Mouse (Mus musculus) thymus, adult 18-20 months (tissue): ENCODE data around the gene Smim13.

ENCODE experiments used
- DNase-seq, 2 experiments: peaks; one replicate each; pipeline ENCODE4 v3.0.0; 2022; ENCODE audit warnings: mixed read lengths in 2 of 2

Gene Smim13

DNA sequence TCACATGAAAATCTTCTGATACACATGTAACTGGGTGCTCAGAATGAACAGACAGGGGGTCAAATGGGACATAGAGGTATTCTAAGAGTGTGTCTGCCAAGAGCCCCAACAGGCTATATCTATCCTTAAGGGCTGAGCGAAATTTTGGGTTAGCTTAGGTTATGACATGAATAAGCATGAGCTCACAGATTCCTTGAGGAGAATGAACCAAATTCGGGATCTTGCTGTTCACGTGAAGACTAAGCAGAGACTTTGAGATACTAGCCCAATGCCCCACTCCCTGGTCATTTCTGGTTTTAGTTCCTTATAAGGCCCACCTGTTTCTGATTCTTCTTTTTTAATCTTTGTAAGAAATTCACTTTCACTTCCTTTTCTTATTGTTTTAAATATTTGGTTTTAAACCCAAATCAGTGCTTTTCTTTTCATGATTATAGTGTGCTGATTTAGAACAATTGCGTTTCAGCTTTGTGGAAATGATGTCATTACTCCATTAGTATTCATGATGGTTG lies 41.9 kb downstream of the Smim13 start:
- DNase-seq = no peak

DNA sequence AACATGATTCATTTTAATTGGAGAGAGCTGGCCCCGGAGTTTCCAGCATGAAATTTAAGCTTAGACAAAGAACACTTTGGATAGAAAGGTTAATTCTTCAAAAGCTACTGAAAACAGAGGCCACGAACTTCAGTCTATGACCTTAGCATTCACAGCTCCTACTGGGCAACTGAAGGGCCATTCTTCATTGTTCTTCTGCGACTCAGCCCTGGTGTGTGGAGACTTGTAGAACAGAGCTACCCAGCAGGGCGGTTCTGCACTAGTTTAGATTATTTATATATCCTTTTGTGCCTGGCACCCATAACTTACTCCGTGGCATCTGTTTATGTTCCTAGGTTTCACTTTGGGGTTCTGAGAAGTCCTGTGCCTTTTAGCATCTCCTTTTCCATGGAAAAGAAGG lies 44.0 kb downstream of the Smim13 start:
- DNase-seq = no peak

DNA sequence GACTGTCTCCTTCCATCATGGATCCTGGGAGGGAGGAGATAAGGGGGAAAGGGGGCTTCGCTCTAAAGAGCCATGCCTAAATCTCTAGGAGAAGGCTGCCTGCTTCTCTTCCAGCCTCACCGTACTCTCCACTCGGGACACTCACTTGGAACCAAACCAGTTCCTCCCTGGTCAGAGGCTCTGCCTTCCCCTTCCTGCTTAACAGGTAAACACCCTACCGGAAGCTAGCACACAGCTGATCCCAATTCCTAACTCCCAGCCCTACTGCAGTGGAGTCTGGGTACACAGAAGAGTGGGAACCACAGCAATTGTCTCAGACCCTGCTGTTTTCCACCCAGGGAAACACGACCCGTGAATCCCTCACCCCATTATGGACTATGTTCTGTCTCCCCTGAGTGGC lies 46.2 kb downstream of the Smim13 start:
- DNase-seq = no peak

GRCm38 (mm10) chr13:41296396-41296795 lies 46.8 kb downstream of the Smim13 start:
- no peak for DNase-seq

- no peak for DNase-seq
Measured at GRCm38 (mm10) chr13:41298533-41298932, 48.9 kb downstream of the Smim13 start.

DNA sequence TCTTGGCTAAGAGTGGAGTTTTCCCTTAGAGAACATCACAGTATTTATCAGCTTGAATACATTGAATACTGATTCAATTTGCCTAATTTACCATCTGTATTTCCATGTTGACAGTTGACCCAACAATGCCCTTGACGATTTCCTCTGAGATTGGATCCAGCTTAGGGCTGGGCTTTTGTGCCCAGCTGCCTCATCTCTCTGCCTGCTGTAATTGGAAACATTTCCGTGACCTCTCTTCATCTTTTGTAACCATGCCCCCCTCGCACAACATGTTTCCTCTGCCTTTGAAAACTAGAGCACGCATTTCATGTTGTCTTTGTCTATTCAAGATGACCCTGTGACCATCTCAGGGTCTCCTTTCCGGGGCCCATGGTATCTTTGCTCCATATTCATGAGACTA lies 49.4 kb downstream of the Smim13 start:
- no peak for DNase-seq

GRCm38 (mm10) chr13:41300037-41300436 lies 50.4 kb downstream of the Smim13 start:
- DNase-seq = no peak

DNA sequence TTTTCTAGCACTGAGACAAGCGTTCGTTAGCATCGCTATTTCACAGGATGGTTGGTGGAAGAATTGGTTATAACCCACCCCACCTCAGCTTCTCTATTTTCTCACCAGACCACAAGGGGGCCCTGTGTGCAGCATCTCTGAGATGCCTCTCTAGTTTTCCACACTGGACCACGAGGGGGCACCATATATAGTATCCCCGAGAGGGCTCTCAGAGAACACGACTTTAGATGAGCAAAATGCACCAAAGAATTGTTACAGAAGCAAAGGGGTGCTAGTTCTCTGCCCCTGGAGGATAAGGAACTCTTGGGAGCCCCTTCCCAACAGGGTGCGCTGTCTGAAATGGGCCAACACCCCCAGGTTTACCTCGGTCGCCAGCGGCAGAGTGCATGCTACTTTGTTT lies 53.1 kb downstream of the Smim13 start:
- DNase-seq = peak; percentile 38 to 62

GRCm38 (mm10) chr13:41320749-41321148 lies 71.1 kb downstream of the Smim13 start:
- DNase-seq = no peak

DNA sequence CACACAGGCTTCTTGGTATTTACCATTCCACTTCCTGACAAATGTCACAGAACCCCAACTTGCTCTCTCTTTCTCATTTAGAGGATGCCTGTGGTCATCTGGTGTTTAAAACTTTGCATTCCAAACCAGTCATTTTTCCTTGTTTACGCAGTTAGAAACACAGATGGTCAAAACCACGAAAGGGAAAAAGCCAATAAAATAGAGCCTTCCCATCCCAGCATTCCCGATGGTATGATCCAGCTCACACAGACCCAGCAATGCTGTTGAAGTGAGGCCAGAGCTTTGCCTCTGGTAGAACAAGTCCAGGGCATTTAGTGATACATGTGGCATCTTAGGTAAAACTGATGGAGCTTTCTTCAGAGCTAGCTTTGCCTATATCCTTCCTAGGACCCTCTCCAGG lies 71.8 kb downstream of the Smim13 start:
- no peak for DNase-seq

GRCm38 (mm10) chr13:41324631-41325030 lies 75.0 kb downstream of the Smim13 start:
- DNase-seq = no peak

GRCm38 (mm10) chr13:41325346-41325745 lies 75.7 kb downstream of the Smim13 start:
- no peak for DNase-seq

DNA sequence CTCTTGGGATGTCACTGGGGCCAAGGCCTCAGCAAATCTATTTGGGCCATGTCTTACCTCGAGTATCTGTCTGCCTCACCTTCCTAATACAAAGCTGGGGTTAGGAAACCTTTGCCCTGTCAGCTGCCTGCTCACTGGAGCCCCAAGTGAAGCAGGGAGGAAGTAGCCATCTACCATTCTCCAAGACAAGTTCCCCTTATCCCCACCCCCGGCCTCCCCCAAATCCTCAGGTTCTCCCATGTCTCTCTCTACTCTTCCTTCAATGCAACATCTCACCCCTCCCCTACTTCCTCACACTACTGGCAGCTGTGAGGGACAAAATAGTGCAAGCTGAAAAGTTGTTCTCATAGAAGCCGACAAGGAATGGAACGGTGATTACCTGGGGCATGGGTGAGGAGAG lies 76.5 kb downstream of the Smim13 start:
- no peak for DNase-seq
